Mouse (Mus musculus): Measurements from ENCODE around the gene Ccdc190.

The Ccdc190 gene

GRCm38 (mm10) chr1:169919211-169919610 lies 9.2 kb upstream of the Ccdc190 start:
- no peaks in the 10 kb centered on the region for H3K4me1 ChIP-seq (replicated peaks; ENCODE audit: low read depth, low read length)
- no peak overlapping the region for H3K4me3 ChIP-seq (replicated peaks; ENCODE audit: low read length)
- TF ChIP-seq CTCF (conservative IDR thresholded peaks at IDR 0.05; ENCODE audit: low read length) = peak; percentile 66
- TF ChIP-seq POU5F1 (IDR thresholded peaks at IDR 0.05; ENCODE audit: borderline replicate concordance, low read length) = no peak
- peaks cover 6% of the 10 kb centered on the region; the same call in 1 of the 2 replicates for H3K27me3 ChIP-seq (ENCODE audit: insufficient read depth, low read length)
- H3K9me3 ChIP-seq (ENCODE audit: low read length) = peaks cover under 1% of the 10 kb centered on the region; the same call in 1 of the 2 replicates
- no peaks in the 10 kb centered on the region for H3K36me3 ChIP-seq (ENCODE audit: insufficient read depth, low read length)

- no peaks in the 10 kb centered on the region for H3K4me1 ChIP-seq (replicated peaks; ENCODE audit: low read depth, low read length)
- H3K27me3 ChIP-seq (ENCODE audit: insufficient read depth, low read length) = peaks cover 6% of the 10 kb centered on the region; the same call in 1 of the 2 replicates
- no peaks in the 10 kb centered on the region for H3K9me3 ChIP-seq (ENCODE audit: low read length)
- TF ChIP-seq POU5F1 (IDR thresholded peaks at IDR 0.05; ENCODE audit: borderline replicate concordance, low read length) (no peak), NANOG (IDR thresholded peaks at IDR 0.05; ENCODE audit: borderline replicate concordance, low read length) (no peak), CTCF (conservative IDR thresholded peaks at IDR 0.05; ENCODE audit: low read length) (peak; percentile 42)
- H3K4me3 ChIP-seq (replicated peaks; ENCODE audit: low read length) = no peak overlapping the region
- no peaks in the 10 kb centered on the region for H3K36me3 ChIP-seq (ENCODE audit: insufficient read depth, low read length)
Observed at GRCm38 (mm10) chr1:169921710-169922211, 6.7 kb upstream of the Ccdc190 start.

GRCm38 (mm10) chr1:169924567-169924966 lies 3.9 kb upstream of the Ccdc190 start:
- Histone ChIP-seq H3K36me3 (ENCODE audit: insufficient read depth, low read length) (no peaks in the 10 kb centered on the region), H3K4me3 (replicated peaks; ENCODE audit: low read length) (no peak overlapping the region), H3K27me3 (ENCODE audit: insufficient read depth, low read length) (peaks cover 10% of the 10 kb centered on the region), H3K9me3 (ENCODE audit: low read length) (no peaks in the 10 kb centered on the region), H3K4me1 (replicated peaks; ENCODE audit: low read depth, low read length) (peaks cover 16% of the 10 kb centered on the region)
- TF ChIP-seq POU5F1 (IDR thresholded peaks at IDR 0.05; ENCODE audit: borderline replicate concordance, low read length) (no peak), NANOG (IDR thresholded peaks at IDR 0.05; ENCODE audit: borderline replicate concordance, low read length) (no peak), CTCF (conservative IDR thresholded peaks at IDR 0.05; ENCODE audit: low read length) (no peak)

GRCm38 (mm10) chr1:169927753-169928369 lies 587 bp upstream of the Ccdc190 start:
- H3K4me3 ChIP-seq (replicated peaks; ENCODE audit: low read length) = no peak overlapping the region
- H3K36me3 ChIP-seq (ENCODE audit: insufficient read depth, low read length) = no peaks in the 10 kb centered on the region
- H3K27me3 ChIP-seq (ENCODE audit: insufficient read depth, low read length) = peaks cover 5% of the 10 kb centered on the region
- TF ChIP-seq CTCF (conservative IDR thresholded peaks at IDR 0.05; ENCODE audit: low read length) = no peak
- no peak for TF ChIP-seq NANOG (IDR thresholded peaks at IDR 0.05; ENCODE audit: borderline replicate concordance, low read length)
- no peak for TF ChIP-seq POU5F1 (IDR thresholded peaks at IDR 0.05; ENCODE audit: borderline replicate concordance, low read length)
- no peaks in the 10 kb centered on the region for H3K9me3 ChIP-seq (ENCODE audit: low read length)
- H3K4me1 ChIP-seq (replicated peaks; ENCODE audit: low read depth, low read length) = peaks cover 16% of the 10 kb centered on the region

GRCm38 (mm10) chr1:169931698-169932097 lies 3.2 kb downstream of the Ccdc190 start:
- Histone ChIP-seq H3K27me3 (ENCODE audit: insufficient read depth, low read length) (peaks cover 5% of the 10 kb centered on the region), H3K9me3 (ENCODE audit: low read length) (no peaks in the 10 kb centered on the region), H3K36me3 (ENCODE audit: insufficient read depth, low read length) (no peaks in the 10 kb centered on the region), H3K4me3 (replicated peaks; ENCODE audit: low read length) (no peak overlapping the region), H3K4me1 (replicated peaks; ENCODE audit: low read depth, low read length) (peaks cover 16% of the 10 kb centered on the region)
- TF ChIP-seq CTCF (conservative IDR thresholded peaks at IDR 0.05; ENCODE audit: low read length) (no peak), NANOG (IDR thresholded peaks at IDR 0.05; ENCODE audit: borderline replicate concordance, low read length) (no peak), POU5F1 (IDR thresholded peaks at IDR 0.05; ENCODE audit: borderline replicate concordance, low read length) (no peak)

- H3K36me3 ChIP-seq (ENCODE audit: insufficient read depth, low read length) = no peaks in the 10 kb centered on the region
- peaks cover 5% of the 10 kb centered on the region for H3K27me3 ChIP-seq (ENCODE audit: insufficient read depth, low read length)
- TF ChIP-seq CTCF (conservative IDR thresholded peaks at IDR 0.05; ENCODE audit: low read length) (no peak), POU5F1 (IDR thresholded peaks at IDR 0.05; ENCODE audit: borderline replicate concordance, low read length) (no peak), NANOG (IDR thresholded peaks at IDR 0.05; ENCODE audit: borderline replicate concordance, low read length) (no peak)
Observed at GRCm38 (mm10) chr1:169932122-169932746, 3.8 kb downstream of the Ccdc190 start.

GRCm38 (mm10) chr1:169934005-169934725 lies 5.7 kb downstream of the Ccdc190 start:
- TF ChIP-seq NANOG (IDR thresholded peaks at IDR 0.05; ENCODE audit: borderline replicate concordance, low read length) (no peak), CTCF (conservative IDR thresholded peaks at IDR 0.05; ENCODE audit: low read length) (peak; percentile 30)
- Histone ChIP-seq H3K4me1 (replicated peaks; ENCODE audit: low read depth, low read length) (no peaks in the 10 kb centered on the region), H3K9me3 (ENCODE audit: low read length) (no peaks in the 10 kb centered on the region), H3K36me3 (ENCODE audit: insufficient read depth, low read length) (no peaks in the 10 kb centered on the region), H3K4me3 (replicated peaks; ENCODE audit: low read length) (no peak overlapping the region), H3K27me3 (ENCODE audit: insufficient read depth, low read length) (peaks cover 4% of the 10 kb centered on the region)

More at GRCm38 (mm10) chr1:169932122-169932746, 3.8 kb downstream of the Ccdc190 start:
- H3K9me3 ChIP-seq (ENCODE audit: low read length) = no peaks in the 10 kb centered on the region
- peaks cover 12% of the 10 kb centered on the region for H3K4me1 ChIP-seq (replicated peaks; ENCODE audit: low read depth, low read length)
- no peak overlapping the region for H3K4me3 ChIP-seq (replicated peaks; ENCODE audit: low read length)

GRCm38 (mm10) chr1:169939345-169939744 lies 10.9 kb downstream of the Ccdc190 start:
- TF ChIP-seq CTCF (conservative IDR thresholded peaks at IDR 0.05; ENCODE audit: low read length) = peak; percentile 52
- no peak for TF ChIP-seq POU5F1 (IDR thresholded peaks at IDR 0.05; ENCODE audit: borderline replicate concordance, low read length)
- Histone ChIP-seq H3K9me3 (ENCODE audit: low read length) (no peaks in the 10 kb centered on the region), H3K27me3 (ENCODE audit: insufficient read depth, low read length) (no peaks in the 10 kb centered on the region), H3K36me3 (ENCODE audit: insufficient read depth, low read length) (no peaks in the 10 kb centered on the region), H3K4me3 (replicated peaks; ENCODE audit: low read length) (no peak overlapping the region), H3K4me1 (replicated peaks; ENCODE audit: low read depth, low read length) (no peaks in the 10 kb centered on the region)

All from E14TG2a.4 (cell line).